Mouse (Mus musculus) fibroblast of lung, adult 2 months (primary cell): ENCODE measurements at regions not wholly inside any gene's neighbourhood (a gene's known extent, or its start where the extent isn't known, plus 50 kb on each side); places are given as distances from the start of the nearest gene placed in this dataset.

Experiments
- DNase-seq: peaks from one replicate; pipeline ENCODE4 v3.0.0-alpha.2; 2011; ENCODE audit warnings: low read depth

DNA sequence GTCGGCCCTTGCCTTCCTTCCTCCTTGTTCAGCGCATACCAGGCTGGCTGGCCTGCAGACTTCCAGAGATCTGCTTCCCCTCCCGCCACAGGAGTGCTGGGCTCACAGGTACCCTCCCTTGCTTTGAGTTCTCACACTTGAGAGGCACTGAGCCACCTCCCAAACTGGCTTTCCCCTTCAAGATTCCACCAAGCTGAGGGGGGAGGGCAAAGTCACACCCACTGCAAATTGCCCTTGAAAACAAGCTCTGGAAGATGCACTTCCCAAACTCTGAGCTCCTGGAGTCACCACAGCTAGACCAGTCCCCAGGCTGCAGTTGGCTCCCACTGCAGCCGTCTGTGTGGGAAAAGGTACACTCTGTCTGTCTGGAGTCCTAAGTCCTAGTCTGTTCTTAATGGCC is 142.1 kb upstream of the Slc22a12 start:
- no peak for DNase-seq

GRCm38 (mm10) chr19:6679392-6680307 is 136.8 kb upstream of the Slc22a12 start:
- no peak for DNase-seq

- no peak for DNase-seq
Measured at GRCm38 (mm10) chr19:6677511-6677910, 134.7 kb upstream of the Slc22a12 start.

DNA sequence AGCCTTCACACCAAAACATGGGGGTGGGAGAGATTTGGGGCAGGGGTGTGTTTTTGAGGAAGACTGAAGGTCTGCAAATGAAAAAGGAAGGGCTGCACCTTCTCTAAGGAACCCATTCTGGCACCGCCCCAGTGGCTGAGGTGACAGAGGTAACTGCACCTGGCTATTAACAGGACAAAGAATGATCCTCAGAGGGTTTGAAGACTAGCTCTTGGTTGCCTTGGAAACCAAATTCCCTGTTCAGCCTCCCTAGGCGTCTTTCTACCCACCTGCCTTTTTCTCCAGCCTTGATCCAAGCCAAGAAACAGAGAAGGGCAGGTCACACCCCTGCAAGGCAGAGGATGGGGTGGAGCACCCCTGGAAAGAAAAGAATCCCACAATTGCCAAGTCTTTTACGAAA is 132.8 kb upstream of the Slc22a12 start:
- DNase-seq: no peak

DNA sequence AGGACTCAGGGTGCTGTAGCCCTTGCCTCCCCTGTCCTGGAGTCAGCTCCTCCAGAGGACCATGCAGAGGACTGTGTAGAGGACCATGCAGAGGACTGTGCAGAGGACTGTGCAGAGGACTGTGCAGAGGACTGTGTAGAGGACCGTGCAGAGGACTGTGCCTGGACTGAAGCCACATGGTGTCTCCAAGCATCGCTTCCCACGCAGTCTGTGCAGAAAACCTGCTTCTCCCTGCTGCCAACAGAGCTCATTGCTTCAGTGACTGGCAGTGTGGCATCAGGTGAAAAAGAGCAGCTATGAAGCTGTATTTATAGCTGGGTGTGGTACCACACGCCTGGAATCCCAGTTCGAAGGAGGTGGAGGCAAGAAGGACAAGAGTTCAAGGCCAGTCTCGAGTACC is 128.9 kb upstream of the Slc22a12 start:
- DNase-seq: no peak

- DNase-seq: no peak
Measured at GRCm38 (mm10) chr19:6669881-6670280, 127.0 kb upstream of the Slc22a12 start.

GRCm38 (mm10) chr19:6668545-6668944 is 125.7 kb upstream of the Slc22a12 start:
- DNase-seq: no peak

GRCm38 (mm10) chr19:6666187-6666722 is 123.4 kb upstream of the Slc22a12 start:
- no peak for DNase-seq

DNA sequence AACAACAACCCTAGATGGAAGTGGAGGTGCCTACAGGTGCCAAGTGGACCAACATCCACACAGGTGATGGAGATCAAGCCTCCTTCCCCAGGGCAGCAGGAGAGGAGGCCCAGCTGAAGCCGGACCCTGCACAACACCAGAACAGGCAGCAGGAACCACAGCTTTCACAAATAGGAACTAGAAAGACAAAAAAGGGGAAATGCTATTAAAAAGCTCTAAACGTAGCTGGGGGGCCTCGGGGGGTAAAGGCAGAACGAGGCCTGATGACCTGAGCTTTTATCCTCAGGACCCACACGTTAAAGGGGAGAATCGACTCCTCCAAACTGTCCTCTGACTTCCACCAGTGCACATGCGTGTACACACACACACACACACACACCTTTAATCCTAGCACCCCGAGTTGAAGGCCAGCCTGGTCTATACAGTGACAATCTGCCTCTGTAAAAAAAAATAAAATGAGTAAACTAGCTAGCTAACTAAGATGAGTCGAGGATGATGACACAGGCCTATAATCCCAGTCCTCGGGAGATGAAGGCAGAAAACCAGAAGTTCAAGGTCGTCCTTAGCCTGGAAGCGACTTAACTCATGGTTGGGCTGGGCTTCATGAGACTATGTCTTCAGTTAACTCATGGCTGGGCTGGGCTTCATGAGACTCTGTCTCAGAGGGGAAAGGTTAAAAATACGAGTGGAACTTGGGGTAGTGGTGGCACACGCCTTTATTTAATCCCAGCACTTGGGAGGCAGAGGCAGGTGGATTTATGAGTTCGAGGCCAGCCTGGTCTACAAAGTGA is 122.6 kb upstream of the Slc22a12 start:
- DNase-seq: no peak

DNA sequence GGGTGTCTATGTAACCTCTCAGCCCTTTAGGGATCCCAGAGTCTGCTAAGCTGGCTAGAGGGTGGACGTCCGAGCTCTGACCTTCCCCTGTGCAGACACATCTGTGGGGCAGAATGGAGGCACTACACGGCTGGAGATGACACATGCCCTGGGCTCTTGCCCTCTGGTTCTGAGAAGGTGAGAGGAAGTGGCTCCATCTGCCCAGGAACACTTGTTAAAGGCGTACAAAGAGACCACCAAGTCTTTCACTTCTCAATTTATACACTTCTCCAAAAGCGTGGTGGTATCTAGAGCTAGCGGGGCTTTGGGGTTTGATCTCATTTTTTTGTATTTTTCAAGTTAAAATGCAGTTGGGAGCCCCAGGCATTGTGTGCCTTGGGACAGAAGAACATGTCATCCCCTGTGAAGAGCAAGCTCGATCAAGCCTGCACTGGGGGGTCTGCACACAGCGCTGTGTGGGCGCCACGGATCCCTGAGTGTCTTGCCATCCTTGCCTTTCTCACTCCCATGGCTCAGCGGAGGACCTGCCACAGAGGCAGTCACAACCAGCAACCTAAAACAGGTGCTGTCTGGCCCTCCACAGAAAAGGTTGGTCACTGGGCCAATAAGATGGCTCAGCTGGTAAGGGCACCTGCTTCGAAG is 121.6 kb upstream of the Slc22a12 start:
- no peak for DNase-seq

DNA sequence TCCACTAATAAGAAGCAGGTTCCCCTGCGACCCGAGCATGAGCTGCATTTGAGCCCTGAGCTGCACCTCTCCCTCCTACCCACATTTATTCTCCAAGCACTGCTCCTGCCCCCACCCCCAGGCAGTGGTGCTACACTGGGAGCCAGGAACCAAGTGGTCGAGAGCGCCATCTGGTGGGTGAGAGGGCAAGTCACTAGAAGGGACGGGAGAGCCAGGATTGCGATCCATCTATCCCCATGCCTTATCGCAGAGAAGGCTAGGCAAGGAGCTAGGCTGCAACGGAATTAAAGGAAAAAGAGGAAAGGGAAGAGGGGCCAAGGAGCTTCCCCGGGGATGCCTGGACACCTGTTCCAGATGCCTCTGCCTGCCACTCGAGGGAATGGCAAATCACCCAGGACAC is 120.6 kb upstream of the Slc22a12 start:
- peak; percentile 5 for DNase-seq

GRCm38 (mm10) chr19:6662346-6662939 is 119.6 kb upstream of the Slc22a12 start:
- no peak for DNase-seq

DNA sequence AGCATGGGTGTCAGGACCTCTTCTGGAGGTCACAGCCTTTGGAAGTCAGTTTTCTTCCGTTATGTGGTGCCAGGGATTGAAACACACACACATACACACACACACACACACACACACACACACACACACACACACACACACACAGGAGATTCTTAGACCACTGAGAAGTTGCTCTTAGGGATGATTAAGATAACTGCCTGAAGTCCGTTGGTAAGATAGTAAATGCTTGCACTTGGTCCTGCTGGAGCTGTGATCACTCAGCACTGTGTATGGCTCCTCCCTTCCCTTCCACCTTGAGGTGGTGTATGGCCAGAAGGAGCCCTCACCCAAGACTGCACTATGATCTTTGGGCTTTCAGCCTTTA is 118.7 kb upstream of the Slc22a12 start:
- no peak for DNase-seq

DNA sequence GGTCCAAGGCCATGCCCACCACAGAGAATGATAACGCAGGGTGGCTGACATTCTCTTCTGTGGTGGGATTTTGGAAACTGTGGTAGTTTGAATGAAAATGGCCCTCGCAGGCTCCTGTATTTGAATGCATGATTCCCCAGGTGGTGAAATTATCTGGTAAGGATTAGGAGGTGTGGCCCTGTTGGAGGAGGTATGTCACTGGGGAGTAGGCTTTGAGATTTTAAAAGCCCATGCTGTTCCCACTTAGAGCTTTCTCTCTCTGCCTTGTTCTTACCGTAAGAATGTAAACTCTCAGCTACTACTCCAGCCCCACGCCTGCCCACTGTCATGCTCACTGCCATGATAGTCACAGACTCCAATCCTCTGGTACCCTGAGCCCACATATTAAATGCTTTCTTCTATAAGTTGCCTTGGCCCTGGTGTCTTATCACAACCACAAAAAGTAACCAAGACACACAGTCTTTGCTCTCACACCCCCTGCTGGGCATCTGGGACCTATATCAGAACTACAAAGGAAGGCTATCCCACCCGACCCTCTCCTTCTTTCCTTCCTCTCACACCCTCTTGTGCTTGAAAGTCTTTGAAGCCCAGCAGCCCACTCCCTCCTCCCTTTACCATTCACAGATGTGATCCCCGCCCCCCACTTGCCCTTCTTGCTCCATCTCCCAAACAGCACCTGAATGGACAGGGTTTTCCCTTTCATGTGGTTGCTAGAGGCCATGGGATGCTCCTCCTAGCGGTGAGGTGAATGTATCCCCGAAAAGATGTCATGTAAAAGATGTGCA is 118.1 kb upstream of the Slc22a12 start:
- DNase-seq: no peak

- DNase-seq: no peak
Measured at GRCm38 (mm10) chr19:6660157-6660556, 117.3 kb upstream of the Slc22a12 start.

DNA sequence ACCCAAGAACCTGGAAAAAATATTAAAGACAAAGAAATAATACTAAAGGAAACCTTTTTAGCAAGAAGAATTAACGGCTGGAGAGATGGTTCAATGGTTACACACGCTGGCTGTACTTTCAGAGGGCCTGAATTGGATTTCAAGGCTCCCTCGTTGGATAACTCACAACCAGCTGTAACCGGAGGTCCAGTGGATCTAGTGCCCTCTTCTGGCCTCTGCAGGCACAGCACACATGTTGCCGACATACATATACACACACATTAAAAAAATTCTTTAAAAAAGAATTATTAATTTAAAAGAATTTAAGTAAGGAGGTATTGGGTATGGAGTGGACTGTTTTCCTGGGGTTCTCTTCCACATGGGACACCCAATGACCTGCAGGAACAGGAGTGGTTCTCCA is 111.7 kb upstream of the Slc22a12 start:
- DNase-seq: no peak

GRCm38 (mm10) chr19:6652775-6653174 is 109.9 kb upstream of the Slc22a12 start:
- DNase-seq: no peak

DNA sequence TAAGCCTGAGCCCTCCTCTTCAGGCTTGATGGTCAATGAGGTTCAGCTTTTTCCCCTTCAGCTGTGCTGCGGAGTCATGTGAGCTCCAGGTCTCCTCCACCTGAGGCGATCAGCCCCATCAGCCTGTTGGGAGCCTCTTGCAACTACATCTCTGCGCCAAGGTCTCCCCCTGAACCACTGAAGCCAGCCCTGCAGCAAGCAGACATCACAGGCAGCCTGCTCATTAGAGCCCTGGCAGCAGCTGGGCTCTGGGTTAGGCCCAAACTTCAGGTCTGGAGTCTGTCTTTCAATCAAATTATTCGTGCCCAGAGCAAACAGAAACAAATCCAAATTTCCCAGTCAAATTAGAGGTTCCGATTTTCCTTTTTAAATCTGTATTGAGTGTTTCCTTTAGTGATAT is 108.4 kb upstream of the Slc22a12 start:
- no peak for DNase-seq

- DNase-seq: no peak
Measured at GRCm38 (mm10) chr19:6649885-6650284, 107.1 kb upstream of the Slc22a12 start.

DNA sequence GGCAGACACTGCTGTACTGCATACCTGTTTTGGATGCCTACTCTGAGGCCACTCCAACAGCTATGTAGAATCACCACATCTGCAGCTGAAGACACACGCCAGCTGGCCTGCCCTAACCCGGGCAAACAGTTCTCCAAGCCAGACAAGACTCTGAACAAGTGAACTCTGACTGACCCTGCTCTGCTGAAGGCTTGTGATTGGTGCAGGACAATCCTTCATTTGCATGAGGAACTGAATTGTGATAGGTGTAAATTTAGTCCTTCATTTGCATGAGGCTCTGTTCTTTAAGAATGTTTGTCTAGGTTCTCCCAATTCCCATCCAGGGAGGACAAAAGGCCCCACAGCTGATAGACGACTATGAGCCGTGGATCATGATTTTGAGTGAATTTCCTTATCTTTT is 104.9 kb upstream of the Slc22a12 start:
- DNase-seq: no peak

GRCm38 (mm10) chr19:6647216-6647615 is 104.4 kb upstream of the Slc22a12 start:
- no peak for DNase-seq
